Mouse (Mus musculus) heart, postnatal 0 days (tissue): ENCODE measurements around the gene Ubtf.

Source experiments
- CTCF ChIP-seq: IDR thresholded peaks from 2 replicates; pipeline ENCODE4 v1.5.1; 2016; ENCODE audit warnings: antibody characterized with exemption, control low read depth, low read depth
- EP300 ChIP-seq: IDR thresholded peaks from 2 replicates; pipeline ENCODE4 v1.6.1; 2016; ENCODE audit warnings: antibody characterized with exemption, low read depth

- TF ChIP-seq CTCF (no peak), EP300 (no peak)
Measured at GRCm38 (mm10) chr11:102268520-102269244, 50.9 kb downstream of the Ubtf start, which contains the start of gene Asb16.
